Mouse (Mus musculus) midbrain, embryonic 12.5 days (tissue): ENCODE measurements around the gene Map3k10. TPM values are rescaled to one million over a fixed set of nuclear protein-coding genes. Genes with fewer than 3 reads are reported as not detected.

Experiments used
- ATAC-seq: fragments of 200-750 bp; cut with Nextera tagmentation; 2 replicates; pipeline ENCODE4 v1.8.0; 2017; ENCODE audit warnings: low read depth, moderate TSS enrichment, moderate library complexity; ENCODE audit not compliant: low FRiP score
- H3K27ac ChIP-seq: fragments of 300-500 bp; sonication (generic); replicated peaks from 2 replicates; pipeline ENCODE4 v1.5.1; 2016; ENCODE audit warnings: mild to moderate bottlenecking
- H3K27me3 ChIP-seq: fragments of 300-500 bp; sonication (generic); 2 replicates; pipeline ENCODE4 v1.6.1; 2016; ENCODE audit warnings: mild to moderate bottlenecking
- H3K36me3 ChIP-seq: fragments of 300-500 bp; sonication (generic); 2 replicates; pipeline ENCODE4 v1.6.1; 2016
- H3K4me1 ChIP-seq: fragments of 300-500 bp; sonication (generic); 2 replicates; pipeline ENCODE4 v1.6.1; 2016
- H3K4me2 ChIP-seq: fragments of 300-500 bp; sonication (generic); replicated peaks from 2 replicates; pipeline ENCODE4 v1.6.1; 2016; ENCODE audit warnings: mild to moderate bottlenecking, moderate library complexity
- H3K4me3 ChIP-seq: fragments of 300-500 bp; sonication (generic); 2 replicates; pipeline ENCODE4 v1.5.1; 2016; ENCODE audit warnings: mild to moderate bottlenecking
- H3K9ac ChIP-seq: fragments of 300-500 bp; sonication (generic); replicated peaks from 2 replicates; pipeline ENCODE4 v1.6.1; 2016; ENCODE audit warnings: mild to moderate bottlenecking, moderate library complexity
- H3K9me3 ChIP-seq: fragments of 300-500 bp; sonication (generic); 2 replicates; pipeline ENCODE4 v1.6.1; 2016; ENCODE audit warnings: mild to moderate bottlenecking
- WGBS: fragments of 180-500 bp; shearing (Covaris S2); methylation state at CpG from one replicate; pipeline ENCODE4 v1.1.7; 2016; 5-methylcytosine and 5-hydroxymethylcytosine counted together
- polyA plus RNA-seq: library from polyadenylated mRNA; unstranded; fragments of >200 nt; fragmentation: Nextera tagmentation; extraction: Ambion mirVana; gene quantifications from 2 replicates; pipeline ENCODE4 v1.2.1, GENCODE M21; 2016

The Map3k10 gene
- polyA plus RNA-seq, 1 experiment from 2014 or later, result 17.9 TPM

GRCm38 (mm10) chr7:27683218-27683617 lies 8.8 kb upstream of the Map3k10 start:
- no peaks in the 10 kb centered on the region for H3K36me3 ChIP-seq

GRCm38 (mm10) chr7:27675222-27675612 lies 819 bp upstream of the Map3k10 start:
- Histone ChIP-seq H3K4me3 (peak overlapping the region; percentile 94), H3K4me2 (peak overlapping the region; percentile 100), H3K36me3 (peaks cover 16% of the 10 kb centered on the region; the same call in 1 of the 2 replicates), H3K9me3 (no peaks in the 10 kb centered on the region), H3K27me3 (no peaks in the 10 kb centered on the region), H3K27ac (peak overlapping the region; percentile 87; the same call in 1 of the 2 replicates), H3K9ac (peak overlapping the region; percentile 98), H3K4me1 (peaks cover 31% of the 10 kb centered on the region)
- ATAC-seq, result no peak
- WGBS, result 35% methylated on average over 14 of the region's 14 CpGs

More at GRCm38 (mm10) chr7:27683218-27683617, 8.8 kb upstream of the Map3k10 start:
- Histone ChIP-seq H3K9ac (no peak overlapping the region), H3K4me2 (no peak overlapping the region), H3K27ac (no peak overlapping the region), H3K27me3 (no peaks in the 10 kb centered on the region), H3K4me3 (no peak overlapping the region), H3K4me1 (peaks cover 5% of the 10 kb centered on the region), H3K9me3 (no peaks in the 10 kb centered on the region)
- ATAC-seq, result no peak
- 65% methylated on average over 2 of the region's 2 CpGs for WGBS

GRCm38 (mm10) chr7:27674195-27674521 lies 240 bp downstream of the Map3k10 start:
- Histone ChIP-seq H3K4me3 (peak overlapping the region; percentile 94), H3K9me3 (no peaks in the 10 kb centered on the region), H3K27me3 (no peaks in the 10 kb centered on the region), H3K36me3 (peaks cover 20% of the 10 kb centered on the region; the same call in 1 of the 2 replicates), H3K27ac (peak overlapping the region; percentile 87), H3K4me2 (peak overlapping the region; percentile 100), H3K4me1 (peaks cover 33% of the 10 kb centered on the region), H3K9ac (peak overlapping the region; percentile 98)
- no peak; the same call in 1 of the 2 replicates for ATAC-seq
- WGBS, result 0% methylated on average over 29 of the region's 38 CpGs

- Histone ChIP-seq H3K27ac (peak overlapping the region; percentile 87; the same call in 1 of the 2 replicates), H3K36me3 (peaks cover 20% of the 10 kb centered on the region; the same call in 1 of the 2 replicates), H3K4me1 (peaks cover 33% of the 10 kb centered on the region), H3K9ac (peak overlapping the region; percentile 98), H3K4me3 (peak overlapping the region; percentile 94), H3K9me3 (no peaks in the 10 kb centered on the region), H3K4me2 (peak overlapping the region; percentile 100), H3K27me3 (no peaks in the 10 kb centered on the region)
- ATAC-seq, result peak; percentile 18; the same call in 1 of the 2 replicates
- WGBS, result 1% methylated on average over 52 of the region's 52 CpGs
These were observed 745 bp downstream of the Map3k10 start for GRCm38 (mm10) chr7:27673575-27674131.

- Histone ChIP-seq H3K4me2 (peak overlapping the region; percentile 100), H3K9me3 (no peaks in the 10 kb centered on the region), H3K36me3 (peaks cover 21% of the 10 kb centered on the region), H3K27me3 (no peaks in the 10 kb centered on the region), H3K4me1 (peaks cover 33% of the 10 kb centered on the region), H3K4me3 (peak overlapping the region; percentile 94), H3K9ac (peak overlapping the region; percentile 98), H3K27ac (no peak overlapping the region)
- no peak for ATAC-seq
- 65% methylated on average over 9 of the region's 9 CpGs for WGBS
These were observed 1.3 kb downstream of the Map3k10 start for GRCm38 (mm10) chr7:27673064-27673574.

GRCm38 (mm10) chr7:27662038-27662437 lies 12.4 kb downstream of the Map3k10 start:
- H3K9me3 ChIP-seq, result no peaks in the 10 kb centered on the region
- no peak overlapping the region for H3K27ac ChIP-seq
- H3K27me3 ChIP-seq, result peaks cover 25% of the 10 kb centered on the region
- no peak overlapping the region for H3K4me2 ChIP-seq
- H3K36me3 ChIP-seq, result peaks cover 64% of the 10 kb centered on the region
- 87% methylated on average over 4 of the region's 4 CpGs for WGBS
- no peak overlapping the region for H3K4me3 ChIP-seq
- ATAC-seq, result no peak
- no peaks in the 10 kb centered on the region for H3K4me1 ChIP-seq
- H3K9ac ChIP-seq, result no peak overlapping the region

- Histone ChIP-seq H3K27me3 (peaks cover 46% of the 10 kb centered on the region), H3K36me3 (peaks cover 62% of the 10 kb centered on the region), H3K27ac (no peak overlapping the region), H3K9ac (no peak overlapping the region), H3K9me3 (no peaks in the 10 kb centered on the region), H3K4me1 (peaks cover 8% of the 10 kb centered on the region; the same call in 1 of the 2 replicates), H3K4me2 (no peak overlapping the region), H3K4me3 (no peak overlapping the region)
- no peak for ATAC-seq
- WGBS, result 62% methylated on average over 14 of the region's 14 CpGs
These were observed 15.4 kb downstream of the Map3k10 start for GRCm38 (mm10) chr7:27658712-27659663.

GRCm38 (mm10) chr7:27657824-27658395 lies 16.5 kb downstream of the Map3k10 start:
- no peak overlapping the region for H3K27ac ChIP-seq
- ATAC-seq, result no peak
- peaks cover 8% of the 10 kb centered on the region; the same call in 1 of the 2 replicates for H3K4me1 ChIP-seq
- no peak overlapping the region for H3K4me3 ChIP-seq
- no peak overlapping the region for H3K9ac ChIP-seq
- 34% methylated on average over 43 of the region's 53 CpGs for WGBS
- H3K36me3 ChIP-seq, result peaks cover 57% of the 10 kb centered on the region
- no peak overlapping the region for H3K4me2 ChIP-seq
- peaks cover 56% of the 10 kb centered on the region for H3K27me3 ChIP-seq
- no peaks in the 10 kb centered on the region for H3K9me3 ChIP-seq

- Histone ChIP-seq H3K36me3 (peaks cover 53% of the 10 kb centered on the region), H3K9me3 (no peaks in the 10 kb centered on the region), H3K27ac (no peak overlapping the region), H3K27me3 (peaks cover 65% of the 10 kb centered on the region), H3K9ac (no peak overlapping the region), H3K4me2 (no peak overlapping the region), H3K4me1 (peaks cover 8% of the 10 kb centered on the region; the same call in 1 of the 2 replicates), H3K4me3 (no peak overlapping the region)
- ATAC-seq, result no peak
- 90% methylated on average over 16 of the region's 16 CpGs for WGBS
These were observed 17.8 kb downstream of the Map3k10 start for GRCm38 (mm10) chr7:27656600-27656999.

- WGBS, result 77% methylated on average over 11 of the region's 11 CpGs
- H3K4me2 ChIP-seq, result no peak overlapping the region
- no peak overlapping the region for H3K4me3 ChIP-seq
- no peaks in the 10 kb centered on the region for H3K9me3 ChIP-seq
- peaks cover 43% of the 10 kb centered on the region for H3K36me3 ChIP-seq
- H3K9ac ChIP-seq, result no peak overlapping the region
- H3K4me1 ChIP-seq, result peaks cover 8% of the 10 kb centered on the region; the same call in 1 of the 2 replicates
- H3K27ac ChIP-seq, result no peak overlapping the region
- no peak for ATAC-seq
- peaks cover 65% of the 10 kb centered on the region for H3K27me3 ChIP-seq
These were observed 18.9 kb downstream of the Map3k10 start for GRCm38 (mm10) chr7:27655545-27655944.

- Histone ChIP-seq H3K9ac (peak overlapping the region; percentile 73; the same call in 1 of the 2 replicates), H3K4me3 (peak overlapping the region; percentile 64), H3K27me3 (peaks cover 65% of the 10 kb centered on the region), H3K4me2 (peak overlapping the region; percentile 85), H3K27ac (no peak overlapping the region), H3K36me3 (peaks cover 36% of the 10 kb centered on the region), H3K4me1 (peaks cover 8% of the 10 kb centered on the region; the same call in 1 of the 2 replicates), H3K9me3 (no peaks in the 10 kb centered on the region)
- 66% methylated on average over 20 of the region's 20 CpGs for WGBS
- no peak for ATAC-seq
These were observed 19.7 kb downstream of the Map3k10 start for GRCm38 (mm10) chr7:27654607-27655276.
